Mouse (Mus musculus) stomach, embryonic 15.5 days (tissue): ENCODE data around the gene Efna2. TPM values are rescaled to one million over a fixed set of nuclear protein-coding genes. Genes with fewer than 3 reads are reported as not detected.

ENCODE experiments used
- ATAC-seq: fragments of 200-750 bp; cut with Nextera tagmentation; 2 replicates; pipeline ENCODE4 v1.8.0; 2017; ENCODE audit warnings: low read depth, moderate number of reproducible peaks, moderate TSS enrichment; ENCODE audit not compliant: insufficient read depth, low FRiP score
- H3K27ac ChIP-seq: fragments of 300-500 bp; sonication (generic); 2 replicates; pipeline ENCODE4 v1.5.1; 2015; ENCODE audit warnings: mild to moderate bottlenecking, inconsistent platforms
- H3K27me3 ChIP-seq: fragments of 300-500 bp; sonication (generic); replicated peaks from 2 replicates; pipeline ENCODE4 v1.6.1; 2015; ENCODE audit warnings: inconsistent platforms
- H3K36me3 ChIP-seq: fragments of 300-500 bp; sonication (generic); 2 replicates; pipeline ENCODE4 v1.6.1; 2015; ENCODE audit warnings: inconsistent platforms
- H3K4me1 ChIP-seq: fragments of 300-500 bp; sonication (generic); 2 replicates; pipeline ENCODE4 v1.6.1; 2015; ENCODE audit warnings: inconsistent platforms
- H3K4me2 ChIP-seq: fragments of 300-500 bp; sonication (generic); 2 replicates; pipeline ENCODE4 v1.6.1; 2015; ENCODE audit warnings: mild to moderate bottlenecking, inconsistent platforms
- H3K4me3 ChIP-seq: fragments of 300-500 bp; sonication (generic); replicated peaks from 2 replicates; pipeline ENCODE4 v1.5.1; 2015; ENCODE audit warnings: inconsistent platforms
- H3K9ac ChIP-seq: fragments of 300-500 bp; sonication (generic); 2 replicates; pipeline ENCODE4 v1.6.1; 2015; ENCODE audit warnings: inconsistent platforms
- H3K9me3 ChIP-seq: fragments of 300-500 bp; sonication (generic); 2 replicates; pipeline ENCODE4 v1.6.1; 2016; ENCODE audit warnings: inconsistent platforms
- WGBS: fragments of 180-500 bp; shearing (Covaris S2); methylation state at CpG from one replicate; pipeline ENCODE4 v1.1.7; 2015; 5-methylcytosine and 5-hydroxymethylcytosine counted together
- polyA plus RNA-seq: library from polyadenylated mRNA; unstranded; fragments of >200 nt; fragmentation: Nextera tagmentation; extraction: Ambion mirVana; gene quantifications from 2 replicates; pipeline ENCODE4 v1.2.1, GENCODE M21; 2015

Gene Efna2
- polyA plus RNA-seq, 1 experiment from 2014 or later: 15.7 TPM

DNA sequence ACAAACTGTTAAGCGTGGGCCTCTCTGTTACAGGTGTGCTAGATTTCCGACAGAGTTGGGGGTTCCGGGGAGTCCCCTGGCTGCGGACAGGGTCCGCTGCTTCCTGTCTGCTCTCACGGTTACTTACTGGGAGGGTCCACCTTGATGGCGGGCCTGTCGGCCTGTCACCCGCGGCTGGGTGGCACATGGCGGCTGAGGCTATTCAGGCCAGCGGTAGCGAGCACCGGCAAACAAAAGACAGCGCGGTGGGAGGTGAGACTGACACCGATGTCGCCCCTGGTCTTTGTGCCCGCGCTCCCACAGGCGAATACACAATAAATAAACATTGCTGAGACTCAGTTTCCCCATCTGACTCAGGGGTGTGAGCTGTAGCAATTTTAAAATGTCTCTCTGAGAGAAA, 10.7 kb downstream of the Efna2 start:
- Histone ChIP-seq H3K9me3 (no peaks in the 10 kb centered on the region), H3K4me1 (peaks cover 9% of the 10 kb centered on the region), H3K36me3 (no peaks in the 10 kb centered on the region), H3K4me3 (peak overlapping the region; percentile 40), H3K9ac (peak overlapping the region; percentile 16; the same call in 1 of the 2 replicates), H3K27ac (no peak overlapping the region), H3K4me2 (peak overlapping the region; percentile 81), H3K27me3 (peaks cover 33% of the 10 kb centered on the region)
- 17% methylated on average over 21 of the region's 21 CpGs for whole genome bisulfite sequencing
- no peak for ATAC-seq

- WGBS: 2% methylated on average over 48 of the region's 48 CpGs
- H3K4me1 ChIP-seq: peaks cover 9% of the 10 kb centered on the region
- no peak for ATAC-seq
Observed at GRCm38 (mm10) chr10:80190491-80191051, 11.3 kb downstream of the Efna2 start.

DNA sequence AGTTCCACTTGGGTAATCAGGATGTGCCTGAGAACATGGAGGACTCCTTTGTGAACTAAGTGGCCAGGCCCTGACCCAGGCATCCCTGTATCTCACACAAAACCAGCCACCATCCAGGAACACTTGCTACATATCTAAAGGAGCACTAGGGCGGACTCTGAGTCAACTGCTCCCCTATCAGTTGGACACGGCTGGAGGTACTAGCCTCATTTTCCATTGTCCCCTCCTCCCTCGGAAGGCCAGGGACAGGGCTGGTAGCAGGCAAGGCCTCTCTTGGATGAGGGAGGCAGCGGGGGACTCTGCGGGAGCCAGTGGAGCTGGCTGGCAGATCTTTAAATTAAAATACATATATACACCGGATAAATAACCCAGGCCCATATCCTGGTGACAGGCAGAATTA, 14.7 kb downstream of the Efna2 start:
- ATAC-seq: no peak
- H3K36me3 ChIP-seq: no peaks in the 10 kb centered on the region
- WGBS: 75% methylated on average over 6 of the region's 6 CpGs
- peaks cover 32% of the 10 kb centered on the region for H3K27me3 ChIP-seq
- no peak overlapping the region for H3K9ac ChIP-seq
- no peak overlapping the region for H3K4me2 ChIP-seq
- H3K4me1 ChIP-seq: peaks cover 9% of the 10 kb centered on the region
- no peaks in the 10 kb centered on the region for H3K9me3 ChIP-seq
- H3K4me3 ChIP-seq: no peak overlapping the region
- no peak overlapping the region for H3K27ac ChIP-seq

More at GRCm38 (mm10) chr10:80190491-80191051, 11.3 kb downstream of the Efna2 start:
- H3K4me3 ChIP-seq: peak overlapping the region; percentile 40
- H3K27me3 ChIP-seq: peaks cover 33% of the 10 kb centered on the region
- H3K36me3 ChIP-seq: no peaks in the 10 kb centered on the region
- no peak overlapping the region for H3K27ac ChIP-seq
- H3K4me2 ChIP-seq: peak overlapping the region; percentile 81
- H3K9me3 ChIP-seq: no peaks in the 10 kb centered on the region
- peak overlapping the region; percentile 16; the same call in 1 of the 2 replicates for H3K9ac ChIP-seq

DNA sequence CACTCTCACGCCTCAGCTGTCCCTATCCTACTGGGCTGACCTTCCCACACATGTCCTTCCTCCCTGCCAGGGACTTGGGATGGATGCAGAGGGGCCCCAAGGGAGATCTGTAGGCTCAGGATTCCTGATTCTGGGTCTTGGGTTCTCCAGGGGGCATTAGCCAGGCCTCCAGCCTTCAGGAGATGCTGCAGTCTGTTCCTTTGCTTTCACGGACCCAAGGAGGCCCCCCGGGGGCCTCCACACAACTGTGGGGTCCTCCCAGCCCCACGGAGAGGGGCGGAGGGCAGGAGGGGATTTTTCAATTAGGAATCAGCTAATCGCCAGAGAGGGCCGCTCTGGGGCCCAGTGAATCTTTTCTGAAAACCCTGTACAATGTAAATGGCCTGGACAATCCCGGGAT, 15.2 kb downstream of the Efna2 start:
- Histone ChIP-seq H3K27ac (no peak overlapping the region), H3K4me1 (peaks cover 9% of the 10 kb centered on the region), H3K9ac (no peak overlapping the region), H3K27me3 (peaks cover 29% of the 10 kb centered on the region), H3K4me3 (no peak overlapping the region), H3K36me3 (no peaks in the 10 kb centered on the region), H3K4me2 (no peak overlapping the region), H3K9me3 (no peaks in the 10 kb centered on the region)
- ATAC-seq: no peak
- 69% methylated on average over 8 of the region's 8 CpGs for WGBS

DNA sequence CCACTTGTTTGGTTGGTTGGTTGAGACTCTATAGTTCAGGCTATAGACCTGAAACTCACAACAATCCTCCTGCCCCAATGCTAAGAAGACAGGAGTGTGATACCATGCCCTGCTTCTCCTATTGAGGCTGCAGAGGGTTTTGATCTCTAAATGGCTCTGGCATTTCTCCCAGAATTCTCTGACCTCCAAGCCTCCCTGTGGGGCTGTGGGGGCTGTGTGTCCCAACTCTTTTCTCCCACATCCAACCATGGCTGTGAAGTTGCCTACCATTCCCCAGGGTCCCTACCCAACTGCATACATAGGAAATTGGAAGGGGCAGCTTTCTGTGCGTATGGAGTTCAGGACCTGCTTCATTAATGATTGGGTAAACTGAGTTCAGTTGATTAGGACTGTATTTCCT, 16.9 kb downstream of the Efna2 start:
- Histone ChIP-seq H3K27ac (no peak overlapping the region), H3K36me3 (no peaks in the 10 kb centered on the region), H3K9me3 (no peaks in the 10 kb centered on the region), H3K4me1 (no peaks in the 10 kb centered on the region), H3K9ac (no peak overlapping the region), H3K4me2 (no peak overlapping the region), H3K27me3 (peaks cover 14% of the 10 kb centered on the region; the same call in 1 of the 2 replicates), H3K4me3 (no peak overlapping the region)
- no peak for ATAC-seq
- 100% methylated on average over 1 of the region's 1 CpGs for WGBS

GRCm38 (mm10) chr10:80196778-80197581, 17.7 kb downstream of the Efna2 start:
- Histone ChIP-seq H3K27ac (no peak overlapping the region), H3K36me3 (no peaks in the 10 kb centered on the region), H3K9ac (no peak overlapping the region), H3K27me3 (peaks cover 8% of the 10 kb centered on the region; the same call in 1 of the 2 replicates), H3K9me3 (no peaks in the 10 kb centered on the region), H3K4me2 (no peak overlapping the region), H3K4me1 (no peaks in the 10 kb centered on the region), H3K4me3 (no peak overlapping the region)
- 78% methylated on average over 33 of the region's 33 CpGs for WGBS
- no peak for ATAC-seq

DNA sequence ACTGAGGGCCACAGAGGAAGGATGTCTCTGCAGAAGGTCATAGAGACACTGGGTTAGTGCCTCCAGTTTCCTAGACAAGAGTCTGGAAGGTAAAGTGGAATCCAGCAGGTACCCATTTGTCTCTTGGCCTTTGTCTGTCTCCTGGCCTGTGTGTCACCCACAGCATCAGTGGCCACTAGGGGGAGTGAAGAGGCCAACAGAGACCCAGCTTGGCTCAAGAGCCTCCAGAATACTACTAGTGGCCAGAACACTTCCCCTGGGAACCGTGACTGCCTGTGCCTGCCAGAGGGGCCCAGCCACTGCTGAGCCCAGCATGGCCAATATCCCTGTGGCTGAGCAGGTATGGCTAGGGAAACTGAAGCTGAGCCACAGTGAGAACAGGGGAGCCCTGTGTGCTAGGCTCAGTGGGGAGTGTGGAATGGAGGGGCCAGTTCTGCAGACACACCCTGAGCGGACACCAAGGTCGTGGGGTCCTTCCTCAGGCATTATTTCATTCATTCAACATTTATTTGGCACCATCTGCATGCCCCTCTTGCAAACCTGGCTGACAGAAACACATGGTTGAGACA, 20.2 kb downstream of the Efna2 start:
- Histone ChIP-seq H3K9me3 (no peaks in the 10 kb centered on the region), H3K4me2 (no peak overlapping the region), H3K9ac (no peak overlapping the region), H3K27ac (no peak overlapping the region), H3K36me3 (no peaks in the 10 kb centered on the region), H3K4me3 (no peak overlapping the region), H3K4me1 (no peaks in the 10 kb centered on the region), H3K27me3 (no peaks in the 10 kb centered on the region)
- WGBS: 43% methylated on average over 3 of the region's 3 CpGs
- peak; percentile 69; the same call in 1 of the 2 replicates for ATAC-seq

DNA sequence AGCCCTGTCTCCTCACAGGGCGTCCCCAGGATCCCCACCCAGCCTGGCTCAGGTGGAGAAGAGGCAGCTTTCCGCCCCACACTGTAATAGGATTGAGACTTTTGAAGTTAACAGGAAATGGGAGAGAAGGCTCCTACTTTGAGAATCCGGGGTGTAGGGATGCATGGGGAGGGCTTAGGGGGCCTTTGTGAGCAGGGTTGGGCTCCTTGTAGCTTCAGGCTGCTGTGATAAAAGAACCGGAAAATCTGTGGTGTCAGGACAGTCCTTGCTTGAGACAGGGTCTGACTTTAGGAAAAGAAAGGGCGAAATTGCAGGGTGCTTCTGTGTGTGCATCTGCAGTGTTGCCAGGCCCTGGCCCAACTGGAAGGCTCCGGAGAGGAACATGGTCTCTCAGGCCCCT, 21.2 kb downstream of the Efna2 start:
- no peaks in the 10 kb centered on the region for H3K4me1 ChIP-seq
- no peak for ATAC-seq
- H3K9me3 ChIP-seq: no peaks in the 10 kb centered on the region
- no peak overlapping the region for H3K9ac ChIP-seq
- H3K4me2 ChIP-seq: no peak overlapping the region
- H3K4me3 ChIP-seq: no peak overlapping the region
- no peaks in the 10 kb centered on the region for H3K36me3 ChIP-seq
- 74% methylated on average over 6 of the region's 6 CpGs for WGBS
- H3K27ac ChIP-seq: no peak overlapping the region
- H3K27me3 ChIP-seq: no peaks in the 10 kb centered on the region

- H3K4me2 ChIP-seq: no peak overlapping the region
- no peak overlapping the region for H3K9ac ChIP-seq
- H3K9me3 ChIP-seq: no peaks in the 10 kb centered on the region
- no peak for ATAC-seq
- no peak overlapping the region for H3K4me3 ChIP-seq
- H3K36me3 ChIP-seq: no peaks in the 10 kb centered on the region
- peaks cover 4% of the 10 kb centered on the region; the same call in 1 of the 2 replicates for H3K4me1 ChIP-seq
- no peaks in the 10 kb centered on the region for H3K27me3 ChIP-seq
- no peak overlapping the region for H3K27ac ChIP-seq
- WGBS: 21% methylated on average over 7 of the region's 7 CpGs
Observed at GRCm38 (mm10) chr10:80204055-80204454, 24.8 kb downstream of the Efna2 start.

- Histone ChIP-seq H3K36me3 (no peaks in the 10 kb centered on the region), H3K9ac (no peak overlapping the region), H3K9me3 (no peaks in the 10 kb centered on the region), H3K27ac (no peak overlapping the region), H3K27me3 (no peaks in the 10 kb centered on the region), H3K4me1 (peaks cover 6% of the 10 kb centered on the region; the same call in 1 of the 2 replicates), H3K4me2 (no peak overlapping the region), H3K4me3 (no peak overlapping the region)
- WGBS: 72% methylated on average over 1 of the region's 1 CpGs
- ATAC-seq: no peak
Observed at GRCm38 (mm10) chr10:80207201-80207600, 27.9 kb downstream of the Efna2 start.

- H3K9ac ChIP-seq: no peak overlapping the region
- H3K9me3 ChIP-seq: no peaks in the 10 kb centered on the region
- peaks cover 6% of the 10 kb centered on the region; the same call in 1 of the 2 replicates for H3K4me1 ChIP-seq
- no peak overlapping the region for H3K4me3 ChIP-seq
- ATAC-seq: no peak
- H3K36me3 ChIP-seq: no peaks in the 10 kb centered on the region
- no peak overlapping the region for H3K4me2 ChIP-seq
- no peak overlapping the region for H3K27ac ChIP-seq
- H3K27me3 ChIP-seq: no peaks in the 10 kb centered on the region
- WGBS: 76% methylated on average over 10 of the region's 10 CpGs
Observed at GRCm38 (mm10) chr10:80207676-80208075, 28.4 kb downstream of the Efna2 start.

- no peak for ATAC-seq
- H3K27me3 ChIP-seq: no peaks in the 10 kb centered on the region
- H3K4me2 ChIP-seq: no peak overlapping the region
- no peak overlapping the region for H3K9ac ChIP-seq
- 74% methylated on average over 4 of the region's 4 CpGs for WGBS
- H3K4me3 ChIP-seq: no peak overlapping the region
- no peak overlapping the region for H3K27ac ChIP-seq
- peaks cover 6% of the 10 kb centered on the region; the same call in 1 of the 2 replicates for H3K4me1 ChIP-seq
- no peaks in the 10 kb centered on the region for H3K36me3 ChIP-seq
- no peaks in the 10 kb centered on the region for H3K9me3 ChIP-seq
Observed at GRCm38 (mm10) chr10:80208248-80208647, 29.0 kb downstream of the Efna2 start.
